Mouse (Mus musculus) hindbrain, embryonic 10.5 days (tissue): ENCODE measurements around the gene Lrg1. TPM values are rescaled to one million over a fixed set of nuclear protein-coding genes. Genes with fewer than 3 reads are reported as not detected.

ENCODE experiments used
- DNase-seq: peaks from one replicate; pipeline ENCODE4 v3.0.0-alpha.2; 2017; ENCODE audit warnings: low spot score
- H3K27ac ChIP-seq: fragments of 300-500 bp; sonication (generic); 2 replicates; pipeline ENCODE4 v1.5.1; 2016; ENCODE audit warnings: mild to moderate bottlenecking, moderate library complexity
- H3K27me3 ChIP-seq: fragments of 300-500 bp; sonication (generic); 2 replicates; pipeline ENCODE4 v1.6.1; 2016; ENCODE audit warnings: mild to moderate bottlenecking; ENCODE audit not compliant: poor library complexity, insufficient read depth, severe bottlenecking
- H3K36me3 ChIP-seq: fragments of 300-500 bp; sonication (generic); 2 replicates; pipeline ENCODE4 v1.6.1; 2016; ENCODE audit warnings: mild to moderate bottlenecking, moderate library complexity
- H3K4me1 ChIP-seq: fragments of 300-500 bp; sonication (generic); replicated peaks from 2 replicates; pipeline ENCODE4 v1.6.1; 2016; ENCODE audit warnings: mild to moderate bottlenecking
- H3K4me3 ChIP-seq: fragments of 300-500 bp; sonication (generic); 2 replicates; pipeline ENCODE4 v1.5.1; 2016; ENCODE audit warnings: mild to moderate bottlenecking, moderate library complexity
- H3K9me3 ChIP-seq: fragments of 300-500 bp; sonication (generic); 2 replicates; pipeline ENCODE4 v1.6.1; 2016; ENCODE audit warnings: mild to moderate bottlenecking, moderate library complexity
- WGBS: fragments of 180-500 bp; shearing (Covaris S2); methylation state at CpG from one replicate; pipeline ENCODE4 v1.1.7; 2016; 5-methylcytosine and 5-hydroxymethylcytosine counted together
- polyA plus RNA-seq: library from polyadenylated mRNA; unstranded; fragments of >200 nt; fragmentation: Nextera tagmentation; extraction: Ambion mirVana; gene quantifications from 2 replicates; pipeline ENCODE4 v1.2.1, GENCODE M21; 2016

The Lrg1 gene
- polyA plus RNA-seq: not detected in 2 replicates

DNA sequence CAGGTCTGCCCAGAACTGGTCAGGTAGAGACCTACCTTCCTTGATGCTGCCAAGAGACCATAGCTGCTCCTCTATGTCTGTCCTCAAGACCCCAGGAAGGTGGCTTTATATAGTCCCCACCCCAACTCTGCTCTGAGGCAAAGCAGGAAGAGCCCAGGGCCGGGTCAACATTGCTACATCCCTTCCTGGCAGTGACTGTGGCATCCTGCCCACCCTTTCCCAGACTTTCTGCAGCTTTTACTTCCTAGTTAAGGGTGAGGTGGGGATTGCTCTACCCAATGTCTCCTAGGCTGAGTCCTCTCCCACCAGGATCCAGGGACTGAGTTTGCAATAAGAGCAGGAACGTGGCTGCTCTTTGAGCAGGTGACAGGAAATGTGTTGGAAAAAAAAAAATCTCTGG is at the start of gene Lrg1:
TSS of gene Lrg1 (minus strand) at position 176 of the 400 bp plus-strand sequence.
- peaks cover 19% of the 10 kb centered on the region for H3K9me3 ChIP-seq
- H3K27ac ChIP-seq: no peak within 1 kb of the TSS
- WGBS: 66% methylated on average over 2 of the region's 2 CpGs
- peaks cover 92% of the 10 kb centered on the region for H3K27me3 ChIP-seq
- H3K4me1 ChIP-seq: peaks cover 35% of the 10 kb centered on the region
- DNase-seq: no peak
- no peak within 1 kb of the TSS; the same call in 1 of the 2 replicates for H3K4me3 ChIP-seq
- H3K36me3 ChIP-seq: peaks cover 16% of the 10 kb centered on the region

DNA sequence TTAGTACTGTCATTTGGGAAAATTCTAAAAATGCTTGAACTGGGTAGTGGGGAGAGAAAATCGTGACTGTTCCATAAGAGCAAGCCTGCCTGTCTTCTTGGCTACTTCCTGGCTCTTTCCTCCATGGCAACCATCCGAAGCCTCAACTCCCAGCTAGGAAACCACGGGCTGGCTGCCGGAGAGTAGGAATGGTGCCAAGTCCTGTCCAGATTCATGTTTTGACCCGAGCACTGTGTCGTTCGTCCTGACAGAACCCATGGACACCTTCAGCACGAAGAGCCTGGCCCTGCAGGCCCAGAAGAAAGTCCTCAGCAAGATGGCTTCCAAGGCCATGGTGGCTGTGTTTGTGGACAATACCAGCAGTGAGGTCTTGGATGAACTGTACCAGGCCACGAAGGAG is 49.7 kb upstream of the Lrg1 start:
- no peak for DNase-seq
- Histone ChIP-seq H3K36me3 (peaks cover 29% of the 10 kb centered on the region), H3K27ac (peak overlapping the region; percentile 79; the same call in 1 of the 2 replicates), H3K27me3 (no peaks in the 10 kb centered on the region), H3K9me3 (no peaks in the 10 kb centered on the region), H3K4me1 (peaks cover 32% of the 10 kb centered on the region), H3K4me3 (no peak overlapping the region)
- 82% methylated on average over 9 of the region's 9 CpGs for WGBS

DNA sequence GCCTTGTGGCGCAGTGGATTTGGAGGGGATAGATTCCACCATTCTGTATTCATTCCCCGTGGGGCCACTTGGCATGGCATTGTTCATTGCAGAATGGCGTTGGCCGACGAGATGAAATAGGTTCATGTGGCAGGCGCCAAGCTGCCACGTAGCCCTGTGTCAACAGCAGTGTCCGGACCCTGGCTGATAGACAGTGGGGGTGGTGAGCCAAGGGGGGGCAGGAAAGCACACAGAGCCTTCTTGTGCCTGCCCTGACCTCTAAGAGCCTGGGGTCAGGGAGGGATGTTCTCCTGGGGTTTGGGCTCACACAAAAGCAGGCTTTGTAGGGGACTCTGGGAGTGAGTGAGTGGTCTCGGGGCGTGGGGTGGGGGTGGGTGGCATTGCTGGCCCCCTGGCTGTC is 48.8 kb upstream of the Lrg1 start:
- WGBS: 30% methylated on average over 10 of the region's 10 CpGs
- Histone ChIP-seq H3K4me3 (peak overlapping the region; percentile 29), H3K27me3 (no peaks in the 10 kb centered on the region), H3K4me1 (peaks cover 37% of the 10 kb centered on the region), H3K27ac (peak overlapping the region; percentile 79), H3K36me3 (peaks cover 21% of the 10 kb centered on the region), H3K9me3 (no peaks in the 10 kb centered on the region)
- peak; percentile 69 for DNase-seq

DNA sequence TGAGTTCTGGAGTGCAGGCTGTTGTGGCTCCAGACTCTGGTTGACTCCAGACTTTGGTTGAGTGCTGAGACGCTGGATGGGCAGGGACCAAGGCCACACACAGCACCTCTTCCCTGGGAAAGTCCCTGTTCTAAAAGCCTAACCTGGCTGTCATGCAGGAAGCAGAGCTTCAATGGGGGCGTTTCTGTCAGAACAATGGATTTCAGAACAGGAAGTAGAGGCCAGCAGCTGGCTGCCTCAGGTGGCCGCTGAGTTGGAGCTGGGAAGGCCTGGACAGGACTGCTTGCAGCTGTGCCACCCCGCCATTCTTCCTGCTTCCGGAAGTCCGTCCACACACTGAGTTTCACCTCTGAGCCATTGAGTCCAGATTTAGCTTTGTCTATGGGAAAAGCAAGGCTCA is 48.0 kb upstream of the Lrg1 start:
- peaks cover 13% of the 10 kb centered on the region for H3K36me3 ChIP-seq
- 65% methylated on average over 6 of the region's 6 CpGs for WGBS
- H3K4me1 ChIP-seq: peaks cover 43% of the 10 kb centered on the region
- no peaks in the 10 kb centered on the region for H3K9me3 ChIP-seq
- H3K27ac ChIP-seq: peak overlapping the region; percentile 79
- no peaks in the 10 kb centered on the region for H3K27me3 ChIP-seq
- peak; percentile 31 for DNase-seq
- H3K4me3 ChIP-seq: no peak overlapping the region

DNA sequence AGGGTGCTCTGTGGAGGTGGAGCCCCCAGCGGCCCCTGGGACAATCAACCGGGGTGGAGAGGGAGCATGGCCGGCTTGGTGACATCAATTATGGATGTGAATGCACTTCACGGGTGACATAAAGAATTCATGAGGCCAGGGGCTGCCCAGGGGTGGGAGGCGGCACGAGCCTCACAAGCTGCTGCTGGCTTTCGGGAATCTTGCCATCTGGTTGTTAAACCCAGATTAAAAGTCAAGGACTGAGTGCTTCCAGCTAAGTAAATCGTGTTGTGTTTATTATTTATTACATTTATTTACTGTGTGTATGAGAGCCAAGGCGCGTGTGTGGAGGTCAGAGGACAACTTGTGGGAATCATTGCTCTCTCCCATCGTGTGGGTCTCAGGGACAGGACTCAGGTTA is 43.9 kb upstream of the Lrg1 start:
- Histone ChIP-seq H3K9me3 (no peaks in the 10 kb centered on the region), H3K27ac (peak overlapping the region; percentile 29; the same call in 1 of the 2 replicates), H3K36me3 (no peaks in the 10 kb centered on the region), H3K4me3 (no peak overlapping the region), H3K4me1 (peaks cover 54% of the 10 kb centered on the region), H3K27me3 (peaks cover 12% of the 10 kb centered on the region)
- WGBS: 63% methylated on average over 11 of the region's 11 CpGs
- DNase-seq: no peak

GRCm38 (mm10) chr17:56164510-56164909 is 42.7 kb upstream of the Lrg1 start:
- WGBS: 87% methylated on average over 3 of the region's 3 CpGs
- Histone ChIP-seq H3K4me3 (no peak overlapping the region), H3K4me1 (peaks cover 45% of the 10 kb centered on the region), H3K9me3 (no peaks in the 10 kb centered on the region), H3K27ac (no peak overlapping the region; the same call in 1 of the 2 replicates), H3K36me3 (no peaks in the 10 kb centered on the region), H3K27me3 (peaks cover 21% of the 10 kb centered on the region)
- no peak for DNase-seq

DNA sequence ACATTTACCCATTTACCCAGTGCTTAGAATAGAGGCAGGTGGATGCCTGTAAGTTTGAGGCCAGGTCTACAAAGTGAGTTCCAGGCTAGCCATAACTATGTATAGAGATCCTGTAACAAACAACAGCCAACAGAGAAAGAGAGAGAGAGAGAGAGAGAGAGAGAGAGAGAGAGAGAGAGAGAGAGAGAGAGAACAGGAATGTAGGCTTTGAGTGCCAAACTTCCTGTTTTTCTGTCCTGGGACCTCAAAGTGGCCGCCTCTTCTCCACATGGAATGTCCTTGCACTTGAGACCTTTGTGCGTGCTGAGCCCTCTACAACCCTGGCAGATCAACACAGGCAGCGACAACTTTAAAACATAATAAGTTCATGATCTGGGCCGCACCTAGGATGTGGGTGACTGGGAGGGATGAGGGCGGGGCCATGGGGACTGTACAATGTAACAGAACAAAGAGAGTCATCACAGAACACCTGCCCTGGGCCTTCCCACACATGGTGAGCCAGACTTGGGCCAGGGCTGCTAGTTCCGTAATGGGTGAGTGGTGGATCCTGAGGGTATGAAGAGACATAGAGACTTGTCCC is 41.8 kb upstream of the Lrg1 start:
- H3K4me1 ChIP-seq: peaks cover 44% of the 10 kb centered on the region
- H3K4me3 ChIP-seq: peak overlapping the region; percentile 55; the same call in 1 of the 2 replicates
- H3K27me3 ChIP-seq: peaks cover 30% of the 10 kb centered on the region
- WGBS: 75% methylated on average over 6 of the region's 6 CpGs
- no peak for DNase-seq
- H3K27ac ChIP-seq: peak overlapping the region; percentile 80; the same call in 1 of the 2 replicates
- H3K9me3 ChIP-seq: no peaks in the 10 kb centered on the region
- no peaks in the 10 kb centered on the region for H3K36me3 ChIP-seq

DNA sequence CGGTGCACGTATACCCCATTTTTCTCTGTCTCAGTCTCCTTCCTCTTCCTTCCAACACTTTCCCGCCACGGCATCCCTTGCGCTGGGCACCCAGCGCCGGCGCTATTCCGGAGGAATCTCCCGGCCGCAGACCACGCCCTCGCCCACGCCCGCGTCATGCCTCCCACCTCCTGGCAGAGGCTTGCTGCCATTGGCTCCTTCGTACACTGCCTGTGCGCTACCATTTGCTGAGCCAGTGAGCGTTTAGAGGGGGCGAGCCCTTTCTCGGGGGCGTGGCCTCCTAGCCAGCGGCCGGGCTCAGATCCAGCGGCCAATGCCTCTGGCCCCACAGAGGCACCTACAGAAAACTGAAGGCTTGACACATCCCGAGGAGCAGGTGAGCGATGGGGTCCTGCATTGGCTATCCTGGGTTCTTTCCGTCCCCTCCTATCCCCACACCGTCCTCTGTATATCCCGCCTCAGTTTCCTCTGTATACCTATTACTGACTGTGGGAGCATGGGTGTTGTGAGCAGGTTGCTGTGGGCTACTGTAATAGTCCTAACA is 40.5 kb upstream of the Lrg1 start, which contains the start of gene Tnfaip8l1:
TSS of gene Tnfaip8l1 (plus strand) at position 247 of the 544 bp plus-strand sequence.
- 1% methylated on average over 30 of the region's 30 CpGs for WGBS
- peak; percentile 95 for DNase-seq
- H3K4me3 ChIP-seq: peak within 1 kb of the TSS; percentile 55

GRCm38 (mm10) chr17:56159729-56160128 is 37.9 kb upstream of the Lrg1 start:
- no peaks in the 10 kb centered on the region for H3K9me3 ChIP-seq
- 4% methylated on average over 9 of the region's 9 CpGs for WGBS
- no peaks in the 10 kb centered on the region for H3K36me3 ChIP-seq
- peaks cover 69% of the 10 kb centered on the region for H3K27me3 ChIP-seq
- H3K4me3 ChIP-seq: no peak overlapping the region
- peak overlapping the region; percentile 50; the same call in 1 of the 2 replicates for H3K27ac ChIP-seq
- DNase-seq: peak; percentile 78
- H3K4me1 ChIP-seq: peaks cover 39% of the 10 kb centered on the region

More for the DNA sequence above, 40.5 kb upstream of the Lrg1 start, which contains the start of gene Tnfaip8l1:
- H3K9me3 ChIP-seq: no peaks in the 10 kb centered on the region
- H3K36me3 ChIP-seq: no peaks in the 10 kb centered on the region
- peak within 1 kb of the TSS; percentile 80 for H3K27ac ChIP-seq
- H3K27me3 ChIP-seq: peaks cover 44% of the 10 kb centered on the region
- peaks cover 43% of the 10 kb centered on the region for H3K4me1 ChIP-seq

DNA sequence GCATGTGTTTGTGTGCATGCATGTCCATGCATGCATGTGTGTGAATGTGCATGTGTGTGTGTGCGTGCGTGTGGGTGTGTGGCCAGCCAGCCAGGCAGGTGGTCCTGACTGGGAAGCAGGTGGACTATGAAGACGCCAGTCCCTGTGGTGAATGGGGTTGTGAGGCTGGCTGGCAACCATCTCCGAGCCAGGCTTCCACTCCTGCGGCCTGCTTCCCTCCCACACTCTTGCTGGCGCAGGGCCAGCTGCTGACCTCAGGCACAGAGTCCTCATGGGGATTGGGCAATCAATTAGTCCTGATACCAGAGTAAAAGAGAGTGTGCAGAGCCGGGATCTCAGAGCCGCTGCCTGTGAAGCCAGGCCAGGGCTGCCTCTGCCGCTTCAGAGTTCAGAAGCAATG is 31.8 kb upstream of the Lrg1 start:
- Histone ChIP-seq H3K27me3 (peaks cover 82% of the 10 kb centered on the region), H3K36me3 (no peaks in the 10 kb centered on the region), H3K4me1 (peaks cover 35% of the 10 kb centered on the region), H3K9me3 (no peaks in the 10 kb centered on the region), H3K4me3 (no peak overlapping the region), H3K27ac (0 out of 2 replicates have a peak overlapping the region, but pooled peaks have one; percentile 13)
- 48% methylated on average over 9 of the region's 9 CpGs for WGBS
- DNase-seq: peak; percentile 49

DNA sequence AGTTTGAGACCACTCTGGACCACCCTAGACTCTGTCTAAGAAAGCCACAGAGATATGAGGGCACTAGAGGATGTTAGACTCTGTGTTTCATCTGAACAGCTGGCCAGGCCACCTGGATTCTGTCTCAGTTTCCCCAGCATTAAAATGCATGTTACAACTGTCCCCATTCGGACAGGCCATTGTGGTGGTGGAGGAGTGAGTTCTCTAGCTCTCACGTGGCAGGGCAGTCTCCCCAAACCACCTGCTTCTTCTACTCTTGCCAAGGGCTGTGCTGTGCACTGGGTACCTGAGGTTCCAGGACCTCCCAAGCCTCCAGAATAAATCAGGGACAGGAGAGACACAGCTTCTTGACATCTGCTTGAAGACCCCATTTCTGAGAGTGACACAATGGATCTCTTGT is 28.1 kb upstream of the Lrg1 start:
- WGBS: 39% methylated on average over 2 of the region's 2 CpGs
- no peak overlapping the region for H3K4me3 ChIP-seq
- H3K27me3 ChIP-seq: peaks cover 82% of the 10 kb centered on the region
- H3K4me1 ChIP-seq: peaks cover 51% of the 10 kb centered on the region
- H3K27ac ChIP-seq: no peak overlapping the region
- no peaks in the 10 kb centered on the region for H3K9me3 ChIP-seq
- no peak for DNase-seq
- H3K36me3 ChIP-seq: no peaks in the 10 kb centered on the region

DNA sequence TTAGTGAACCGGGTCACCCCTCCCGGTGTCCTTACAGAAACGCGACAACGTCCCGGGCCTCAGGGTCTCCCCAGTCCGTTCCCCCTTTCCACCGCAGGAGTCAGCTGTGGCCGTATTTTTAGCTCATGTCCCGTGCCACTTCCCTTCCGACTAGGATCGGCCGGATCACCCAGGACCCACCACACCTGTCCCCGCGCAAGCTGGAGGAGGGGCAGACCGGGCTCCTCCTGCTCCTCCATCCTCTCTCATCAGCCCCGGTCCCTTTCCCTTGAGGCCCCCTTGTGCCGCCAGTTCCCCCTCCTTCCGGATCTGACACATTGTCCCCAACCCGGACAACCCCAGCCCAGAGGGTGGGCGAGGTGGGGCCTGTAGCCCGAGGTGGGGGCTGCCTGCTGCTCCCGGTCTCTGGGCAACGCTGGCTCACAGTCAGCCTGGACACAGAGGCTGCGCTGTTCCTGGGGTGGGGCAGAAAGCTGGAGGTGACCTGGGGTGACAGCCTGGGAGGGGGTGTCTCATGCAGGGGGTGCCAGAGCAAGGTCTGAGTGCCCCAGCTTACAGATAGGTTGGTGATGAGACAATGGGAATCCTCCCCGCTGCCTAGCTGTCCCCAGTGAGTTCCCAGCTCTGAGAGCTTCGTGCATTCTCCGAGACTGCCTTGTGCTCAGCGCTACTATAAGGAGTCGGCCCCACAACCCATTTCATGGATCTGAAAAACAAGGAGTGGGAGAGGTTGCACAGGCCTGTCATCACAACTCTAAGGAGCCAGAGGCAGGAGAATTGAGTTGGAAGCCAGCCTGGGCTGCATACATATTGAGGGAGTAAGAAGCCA is 27.2 kb upstream of the Lrg1 start:
- peak overlapping the region; percentile 37; the same call in 1 of the 2 replicates for H3K27ac ChIP-seq
- no peaks in the 10 kb centered on the region for H3K9me3 ChIP-seq
- peak overlapping the region; percentile 44 for H3K4me3 ChIP-seq
- no peaks in the 10 kb centered on the region for H3K36me3 ChIP-seq
- H3K4me1 ChIP-seq: peaks cover 45% of the 10 kb centered on the region
- 1% methylated on average over 30 of the region's 30 CpGs for WGBS
- H3K27me3 ChIP-seq: peaks cover 82% of the 10 kb centered on the region
- no peak for DNase-seq
